Mouse (Mus musculus) midbrain, embryonic 11.5 days (tissue): ENCODE measurements around the gene Mettl6. TPM values are rescaled to one million over a fixed set of nuclear protein-coding genes. Genes with fewer than 3 reads are reported as not detected.

Experiments
- ATAC-seq: fragments of 200-750 bp; cut with Nextera tagmentation; 2 replicates; pipeline ENCODE4 v1.8.0; 2017; ENCODE audit warnings: moderate TSS enrichment, moderate library complexity; ENCODE audit not compliant: low FRiP score
- DNase-seq: peaks from one replicate; pipeline ENCODE4 v3.0.0; 2015; ENCODE audit warnings: low spot score; ENCODE audit errors: missing footprints
- H3K27ac ChIP-seq: fragments of 300-500 bp; sonication (generic); 2 replicates; pipeline ENCODE4 v1.5.1; 2014; ENCODE audit warnings: low read depth, low read length
- H3K27me3 ChIP-seq: fragments of 300-500 bp; sonication (generic); 2 replicates; pipeline ENCODE4 v1.6.1; 2014; ENCODE audit warnings: mild to moderate bottlenecking, low read length, moderate library complexity, mixed read lengths; ENCODE audit not compliant: control insufficient read depth, insufficient read depth
- H3K36me3 ChIP-seq: fragments of 300-500 bp; sonication (generic); 2 replicates; pipeline ENCODE4 v1.6.1; 2014; ENCODE audit warnings: mild to moderate bottlenecking, low read length, moderate library complexity, mixed read lengths; ENCODE audit not compliant: control insufficient read depth, insufficient read depth
- H3K4me1 ChIP-seq: fragments of 300-500 bp; sonication (generic); 2 replicates; pipeline ENCODE4 v1.6.1; 2014; ENCODE audit warnings: low read length; ENCODE audit not compliant: control insufficient read depth, insufficient read depth
- H3K4me2 ChIP-seq: fragments of 300-500 bp; sonication (generic); 2 replicates; pipeline ENCODE4 v1.6.1; 2014; ENCODE audit warnings: mild to moderate bottlenecking, moderate library complexity
- H3K4me3 ChIP-seq: fragments of 300-500 bp; sonication (generic); 2 replicates; pipeline ENCODE4 v1.5.1; 2014; ENCODE audit warnings: low read depth, low read length
- H3K9ac ChIP-seq: fragments of 300-500 bp; sonication (generic); 2 replicates; pipeline ENCODE4 v1.6.1; 2014; ENCODE audit warnings: low read length
- H3K9me3 ChIP-seq: fragments of 300-500 bp; sonication (generic); 2 replicates; pipeline ENCODE4 v1.6.1; 2016; ENCODE audit warnings: low read length; ENCODE audit not compliant: control insufficient read depth
- WGBS: fragments of 180-500 bp; shearing (Covaris S2); extraction: QIAGEN DNeasy Blood & Tissue Kit; methylation state at CpG from one replicate; pipeline ENCODE4 v1.1.7; 2014; 5-methylcytosine and 5-hydroxymethylcytosine counted together
- polyA plus RNA-seq: library from polyadenylated mRNA; unstranded; fragments of >200 nt; fragmentation: Nextera tagmentation; extraction: Ambion mirVana; gene quantifications from 2 replicates; pipeline ENCODE4 v1.2.1, GENCODE M21; 2014

Mettl6 gene
- polyA plus RNA-seq, 1 experiment from 2014 or later: 93.2 TPM

- H3K27me3 ChIP-seq: no peaks in the 10 kb centered on the region
- H3K9ac ChIP-seq: no peak overlapping the region
- no peaks in the 10 kb centered on the region for H3K4me1 ChIP-seq
- DNase-seq: no peak
- H3K4me3 ChIP-seq: no peak overlapping the region
- no peaks in the 10 kb centered on the region; the same call in 1 of the 2 replicates for H3K9me3 ChIP-seq
- no peak for ATAC-seq
- no peak overlapping the region for H3K4me2 ChIP-seq
- 90% methylated on average over 2 of the region's 2 CpGs for WGBS
- H3K27ac ChIP-seq: no peak overlapping the region
- H3K36me3 ChIP-seq: no peaks in the 10 kb centered on the region
These were observed 21.1 kb upstream of the Mettl6 start for GRCm38 (mm10) chr14:31515895-31516294.

- Histone ChIP-seq H3K36me3 (peaks cover 26% of the 10 kb centered on the region), H3K27me3 (no peaks in the 10 kb centered on the region), H3K9me3 (no peaks in the 10 kb centered on the region; the same call in 1 of the 2 replicates), H3K4me3 (no peak overlapping the region), H3K27ac (no peak overlapping the region), H3K4me1 (no peaks in the 10 kb centered on the region), H3K4me2 (no peak overlapping the region), H3K9ac (no peak overlapping the region)
- DNase-seq: no peak
- WGBS: 82% methylated on average over 3 of the region's 3 CpGs
- no peak for ATAC-seq
These were observed 15.5 kb upstream of the Mettl6 start for GRCm38 (mm10) chr14:31510322-31510721.

GRCm38 (mm10) chr14:31509911-31510310, 15.1 kb upstream of the Mettl6 start:
- Histone ChIP-seq H3K9ac (no peak overlapping the region), H3K4me2 (no peak overlapping the region), H3K9me3 (no peaks in the 10 kb centered on the region; the same call in 1 of the 2 replicates), H3K4me1 (no peaks in the 10 kb centered on the region), H3K27me3 (no peaks in the 10 kb centered on the region), H3K4me3 (no peak overlapping the region), H3K36me3 (peaks cover 30% of the 10 kb centered on the region), H3K27ac (no peak overlapping the region)
- 96% methylated on average over 2 of the region's 2 CpGs for WGBS
- no peak for ATAC-seq
- DNase-seq: no peak

GRCm38 (mm10) chr14:31506456-31506855, 11.6 kb upstream of the Mettl6 start:
- no peaks in the 10 kb centered on the region for H3K27me3 ChIP-seq
- no peaks in the 10 kb centered on the region for H3K9me3 ChIP-seq
- 97% methylated on average over 6 of the region's 6 CpGs for WGBS
- ATAC-seq (no peak), DNase-seq (no peak)
- H3K36me3 ChIP-seq: peaks cover 46% of the 10 kb centered on the region
- no peak overlapping the region for H3K9ac ChIP-seq
- no peaks in the 10 kb centered on the region for H3K4me1 ChIP-seq
- H3K4me2 ChIP-seq: no peak overlapping the region
- no peak overlapping the region for H3K4me3 ChIP-seq
- H3K27ac ChIP-seq: no peak overlapping the region

- Histone ChIP-seq H3K4me1 (no peaks in the 10 kb centered on the region), H3K36me3 (peaks cover 36% of the 10 kb centered on the region), H3K27ac (no peak overlapping the region), H3K4me2 (no peak overlapping the region), H3K9ac (no peak overlapping the region), H3K9me3 (no peaks in the 10 kb centered on the region), H3K27me3 (no peaks in the 10 kb centered on the region), H3K4me3 (no peak overlapping the region)
- WGBS: 93% methylated on average over 13 of the region's 13 CpGs
- ATAC-seq (no peak), DNase-seq (no peak)
These were observed 8.6 kb upstream of the Mettl6 start for GRCm38 (mm10) chr14:31503406-31503805.

- no peak overlapping the region for H3K4me2 ChIP-seq
- no peak overlapping the region for H3K4me3 ChIP-seq
- ATAC-seq: no peak
- 90% methylated on average over 1 of the region's 1 CpGs for WGBS
- no peak overlapping the region for H3K9ac ChIP-seq
- no peaks in the 10 kb centered on the region for H3K9me3 ChIP-seq
- DNase-seq: no peak
- no peaks in the 10 kb centered on the region for H3K27me3 ChIP-seq
- peaks cover 14% of the 10 kb centered on the region for H3K4me1 ChIP-seq
- no peak overlapping the region for H3K27ac ChIP-seq
- H3K36me3 ChIP-seq: peaks cover 13% of the 10 kb centered on the region
These were observed 4.7 kb upstream of the Mettl6 start for GRCm38 (mm10) chr14:31499526-31499925.

GRCm38 (mm10) chr14:31496241-31496646, 1.4 kb upstream of the Mettl6 start:
- no peaks in the 10 kb centered on the region for H3K9me3 ChIP-seq
- WGBS: 62% methylated on average over 7 of the region's 7 CpGs
- H3K36me3 ChIP-seq: no peaks in the 10 kb centered on the region; the same call in 1 of the 2 replicates
- H3K4me2 ChIP-seq: peak overlapping the region; percentile 94
- peak overlapping the region; percentile 92 for H3K9ac ChIP-seq
- peaks cover 21% of the 10 kb centered on the region for H3K4me1 ChIP-seq
- peak overlapping the region; percentile 92 for H3K4me3 ChIP-seq
- no peak overlapping the region for H3K27ac ChIP-seq
- no peak for ATAC-seq
- no peaks in the 10 kb centered on the region for H3K27me3 ChIP-seq
- DNase-seq: no peak

- Histone ChIP-seq H3K4me2 (peak overlapping the region; percentile 94), H3K36me3 (no peaks in the 10 kb centered on the region; the same call in 1 of the 2 replicates), H3K27ac (no peak overlapping the region; the same call in 1 of the 2 replicates), H3K9me3 (no peaks in the 10 kb centered on the region), H3K9ac (peak overlapping the region; percentile 92), H3K4me3 (peak overlapping the region; percentile 92), H3K27me3 (no peaks in the 10 kb centered on the region), H3K4me1 (peaks cover 21% of the 10 kb centered on the region)
- DNase-seq: peak; percentile 86
- WGBS: 11% methylated on average over 8 of the region's 8 CpGs
- ATAC-seq: no peak
These were observed 698 bp upstream of the Mettl6 start for GRCm38 (mm10) chr14:31495538-31495937.

- H3K4me2 ChIP-seq: peak within 1 kb of the TSS; percentile 94
- H3K9ac ChIP-seq: peak within 1 kb of the TSS; percentile 92
- 1% methylated on average over 37 of the region's 37 CpGs for WGBS
- DNase-seq: no peak
- peak within 1 kb of the TSS; percentile 92 for H3K4me3 ChIP-seq
- H3K4me1 ChIP-seq: peaks cover 21% of the 10 kb centered on the region
- peak; percentile 77 for ATAC-seq
- H3K36me3 ChIP-seq: no peaks in the 10 kb centered on the region; the same call in 1 of the 2 replicates
- H3K9me3 ChIP-seq: no peaks in the 10 kb centered on the region
- no peaks in the 10 kb centered on the region for H3K27me3 ChIP-seq
- peak within 1 kb of the TSS; percentile 79 for H3K27ac ChIP-seq
These were observed 378 bp downstream of the Mettl6 start, which contains the start of gene Eaf1 for GRCm38 (mm10) chr14:31494349-31494974. Gene Eaf1 (plus strand): TSS chr14:31494399.
